In the genomic region with DNA sequence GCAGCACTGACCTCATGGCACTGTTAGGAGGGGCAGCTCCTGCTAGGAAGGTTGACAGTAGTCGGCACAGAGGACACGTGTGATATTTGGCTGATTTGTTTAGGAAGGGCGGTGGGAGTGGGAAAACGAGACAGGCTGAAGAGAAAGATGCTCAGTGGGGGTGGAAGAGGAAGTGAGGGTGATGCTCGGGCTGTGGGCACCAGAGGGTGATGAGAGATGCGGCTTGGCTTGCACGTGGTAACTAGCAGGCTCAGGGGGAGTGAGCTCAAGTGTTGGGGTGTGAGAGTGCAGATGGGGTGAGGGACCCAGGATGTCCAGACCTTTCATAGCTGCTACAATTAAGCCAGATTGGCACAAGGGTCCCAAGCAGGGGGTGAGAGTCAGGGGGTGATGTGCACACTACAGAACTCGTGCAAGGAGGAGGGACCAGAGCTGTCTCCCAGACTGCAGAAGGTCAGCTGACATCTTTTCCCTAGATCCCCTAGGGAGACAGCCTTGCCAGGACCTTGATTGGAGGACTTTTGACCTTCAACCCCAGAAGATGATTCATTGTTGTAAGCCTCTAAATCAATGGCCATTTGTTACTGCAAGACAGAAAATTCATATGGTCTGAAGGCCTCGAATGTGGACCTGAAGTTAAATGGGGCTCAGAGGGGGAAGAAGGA, we compare ENCODE assay signal across 21 mouse cellular contexts. TPM values are rescaled to one million over a fixed set of nuclear protein-coding genes. Genes with fewer than 3 reads are reported as not detected.
A peak's percentile ranks its signal among the peaks of the same experiment; 100 is the strongest.
DNase-seq lines count a peak whose midpoint lies in the region; ATAC-seq and TF ChIP-seq lines count a peak whose summit lies in the region.
"Had no signal": no experiment of that assay in that cellular context is flagged by ENCODE, and none has a peak within 500 bp of the region (broad histone marks: within the 10 kb centered on the region; RNA-seq: fewer than 3 reads in every experiment).

No protein-coding gene starts in this region.

- no peak for TF ChIP-seq CTCF in forebrain, postnatal 0 days (IDR thresholded peaks at IDR 0.05; ENCODE audit: low read depth)

- WGBS in forebrain, postnatal 0 days: 29% methylated on average over 9 of the region's 9 CpGs
- 48% methylated on average over 9 of the region's 9 CpGs for WGBS in forebrain, embryonic 10.5 days
- 38% methylated on average over 9 of the region's 9 CpGs for WGBS in neural tube, embryonic 12.5 days

- H3K9ac ChIP-seq in forebrain, postnatal 0 days: no peak overlapping the region
- no peak overlapping the region for H3K9ac ChIP-seq in neural tube, embryonic 12.5 days
- H3K9ac ChIP-seq: forebrain, embryonic 13.5 days; limb, embryonic 12.5 days; liver, embryonic 12.5 days; midbrain, embryonic 12.5 days had no signal

- H3K36me3 ChIP-seq in forebrain, postnatal 0 days (ENCODE audit: insufficient read depth): no peaks in the 10 kb centered on the region
- no peaks in the 10 kb centered on the region for H3K36me3 ChIP-seq in forebrain, embryonic 10.5 days (replicated peaks)
- H3K36me3 ChIP-seq in neural tube, embryonic 12.5 days: no peaks in the 10 kb centered on the region
- H3K36me3 ChIP-seq: limb, embryonic 12.5 days; liver, embryonic 12.5 days; midbrain, embryonic 12.5 days had no signal

- no peak for DNase-seq in forebrain, postnatal 0 days
- no peak for DNase-seq in forebrain, embryonic 10.5 days (ENCODE audit: extremely low spot score, low spot score)
- no peak for DNase-seq in neural tube, embryonic 10.5 days (ENCODE audit: extremely low spot score, low spot score)
- DNase-seq in adrenal gland, postnatal 36 days: peak; percentile 62
- no peak for DNase-seq in frontal cortex, postnatal 10 days (ENCODE audit: low spot score in 2 of 2)
- no peak for DNase-seq in Muller cell, postnatal 12 days (ENCODE audit: inconsistent ontology term)
- DNase-seq: cerebellum, adult 9-10 months; gastrocnemius, postnatal 36 days; kidney, adult 11 months; lung, adult 2 months; lung, postnatal 4 days; spleen, adult 18-20 months; thymus, postnatal 36 days had no signal

- H3K4me2 ChIP-seq in forebrain, postnatal 0 days (ENCODE audit: low read depth): no peak overlapping the region
- no peak overlapping the region for H3K4me2 ChIP-seq in neural tube, embryonic 12.5 days (replicated peaks)
- H3K4me2 ChIP-seq: forebrain, embryonic 13.5 days; heart, embryonic 11.5 days; limb, embryonic 12.5 days; liver, embryonic 12.5 days; midbrain, embryonic 12.5 days had no signal

- no peak overlapping the region for H3K4me3 ChIP-seq in forebrain, postnatal 0 days (ENCODE audit: low read depth, low read length)
- no peak overlapping the region for H3K4me3 ChIP-seq in forebrain, embryonic 10.5 days
- H3K4me3 ChIP-seq in neural tube, embryonic 12.5 days: no peak overlapping the region
- H3K4me3 ChIP-seq: forebrain, embryonic 13.5 days; limb, embryonic 12.5 days; liver, embryonic 12.5 days; midbrain, embryonic 12.5 days had no signal

- H3K27ac ChIP-seq in forebrain, postnatal 0 days (ENCODE audit: low read depth, low read length): no peak overlapping the region
- H3K27ac ChIP-seq in forebrain, embryonic 10.5 days: no peak overlapping the region
- H3K27ac ChIP-seq in neural tube, embryonic 12.5 days: no peak overlapping the region
- H3K27ac ChIP-seq: forebrain, embryonic 13.5 days; kidney, postnatal 0 days; limb, embryonic 12.5 days; liver, embryonic 12.5 days; midbrain, embryonic 12.5 days had no signal

- no peaks in the 10 kb centered on the region for H3K9me3 ChIP-seq in forebrain, postnatal 0 days (ENCODE audit: low read length)
- no peaks in the 10 kb centered on the region for H3K9me3 ChIP-seq in forebrain, embryonic 10.5 days
- no peaks in the 10 kb centered on the region for H3K9me3 ChIP-seq in neural tube, embryonic 12.5 days
- H3K9me3 ChIP-seq: forebrain, embryonic 13.5 days; limb, embryonic 12.5 days; liver, embryonic 12.5 days; midbrain, embryonic 12.5 days had no signal

- H3K4me1 ChIP-seq in forebrain, postnatal 0 days (ENCODE audit: insufficient read depth): no peaks in the 10 kb centered on the region
- no peaks in the 10 kb centered on the region for H3K4me1 ChIP-seq in forebrain, embryonic 10.5 days
- H3K4me1 ChIP-seq in neural tube, embryonic 12.5 days: no peaks in the 10 kb centered on the region
- H3K4me1 ChIP-seq: forebrain, embryonic 13.5 days; limb, embryonic 12.5 days; liver, embryonic 12.5 days; midbrain, embryonic 12.5 days had no signal

- peak; percentile 18; the same call in 1 of the 2 replicates for ATAC-seq in forebrain, postnatal 0 days
- 0 out of 2 replicates have a peak, but pooled peaks have one; percentile 21 for ATAC-seq in neural tube, embryonic 12.5 days (ENCODE audit: low FRiP score, low read depth)
- peak; percentile 67 for ATAC-seq in megakaryocyte progenitor cell, adult 5-6 weeks (replicated peaks; ENCODE audit: poor library complexity)
- ATAC-seq: forebrain, embryonic 13.5 days; liver, embryonic 12.5 days had no signal

- H3K27me3 ChIP-seq in forebrain, postnatal 0 days (ENCODE audit: insufficient read depth, low read length): peaks cover 12% of the 10 kb centered on the region; the same call in 1 of the 2 replicates
- peaks cover 84% of the 10 kb centered on the region for H3K27me3 ChIP-seq in forebrain, embryonic 10.5 days (ENCODE audit: poor library complexity, severe bottlenecking)
- peaks cover 23% of the 10 kb centered on the region for H3K27me3 ChIP-seq in neural tube, embryonic 12.5 days (replicated peaks)

RNA-seq across cellular contexts. Expression of gene Adra1d, which starts 9.2 kb away (rescaled TPM):
- total RNA-seq in forebrain, postnatal 0 days (2014; rRNA removed): 0.10 and 0.38 TPM in 2 replicates
- 0.26 and 0.67 TPM in 2 replicates for polyA plus RNA-seq in forebrain, postnatal 0 days (2015; fragmentation: Nextera tagmentation; extraction: Ambion mirVana)
- polyA plus RNA-seq in forebrain, embryonic 10.5 days (2016; fragmentation: Nextera tagmentation; extraction: Ambion mirVana): 0.19 TPM in 1 of 2 replicates, not detected in the other
- 0.34 and 0.68 TPM in 2 replicates for polyA plus RNA-seq in neural tube, embryonic 12.5 days (2016; fragmentation: Nextera tagmentation; extraction: Ambion mirVana)
- 10 to 100 TPM; 20.7 to 26.7 TPM for total RNA-seq in adrenal gland, postnatal 36 days (2021)
- not detected in 2 replicates for total RNA-seq in megakaryocyte progenitor cell, adult 5-6 weeks (2015)
- total RNA-seq in megakaryocyte progenitor cell, adult 5-6 weeks (2017): not detected in 2 replicates
- polyA plus RNA-seq: forebrain, embryonic 13.5 days; limb, embryonic 12.5 days had no signal

Comparison
In these comparisons a context has a peak if more than half of its experiments do, and no peak if none do; other contexts are left out.
1. DNase-seq: peak in adrenal gland, postnatal 36 days (2 of 2); none in forebrain, postnatal 0 days (single experiment), forebrain, embryonic 10.5 days (single experiment), neural tube, embryonic 10.5 days (single experiment), frontal cortex, postnatal 10 days (0 of 2) and Muller cell, postnatal 12 days (single experiment).
2. RNA of gene Adra1d, which starts 9.2 kb away (total RNA-seq): 20.7 to 26.7 TPM in adrenal gland, postnatal 36 days; 0.10 to 0.38 TPM in forebrain, postnatal 0 days and not detected in megakaryocyte progenitor cell, adult 5-6 weeks; every median in the first group is over 10 times any median in the second.
3. Peak in every context shown above with its lines, with median percentiles within 50 percentile points of each other: ATAC-seq.